Mouse (Mus musculus): Measurements from ENCODE around the gene Pglyrp1. TPM values are rescaled to one million over a fixed set of nuclear protein-coding genes. Genes with fewer than 3 reads are reported as not detected.

The Pglyrp1 gene
- polyA plus RNA-seq, 1 experiment from 2014 or later, result 2.8 TPM

DNA sequence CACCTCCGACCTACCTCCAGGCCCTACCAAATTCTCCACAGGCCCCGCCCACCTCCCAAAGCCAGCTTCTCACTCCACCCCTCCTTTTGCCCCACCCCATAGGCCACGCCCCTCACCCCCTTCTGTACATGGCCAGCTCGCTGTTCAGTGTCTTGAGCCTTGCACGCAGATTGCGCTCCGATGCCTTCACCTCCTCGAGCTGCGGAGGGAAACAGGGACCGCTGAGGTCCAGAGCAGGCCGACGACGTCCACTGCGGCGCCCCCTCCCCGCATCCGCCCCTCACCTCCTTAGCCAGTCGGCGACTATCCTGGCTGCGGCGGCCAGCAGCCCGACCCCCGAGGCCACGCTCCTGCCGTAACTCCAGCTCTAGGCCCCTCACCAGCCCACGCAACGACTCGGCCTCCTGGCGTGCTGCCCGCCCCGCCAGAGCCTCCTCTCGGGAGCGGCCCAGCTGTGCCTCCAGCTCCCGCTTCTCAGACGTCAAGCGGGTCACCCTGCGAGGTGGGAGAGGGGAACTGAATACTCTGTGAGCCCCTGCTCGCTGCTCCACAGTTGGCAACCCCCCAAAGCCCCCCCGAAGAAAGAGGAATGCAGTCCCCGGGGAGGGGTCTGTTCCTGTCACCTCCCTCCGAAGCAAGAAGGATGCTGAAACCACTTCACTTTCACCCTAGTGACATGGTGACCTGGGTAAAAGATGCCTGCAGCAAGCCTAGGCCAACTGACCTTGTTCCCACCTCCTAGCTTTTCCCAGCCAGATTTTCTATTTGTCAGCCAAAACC is 22.7 kb downstream of the Pglyrp1 start:
- Histone ChIP-seq H3K9ac (ENCODE audit: low read depth, low read length) (peak overlapping the region; percentile 50), H3K4me1 (replicated peaks; ENCODE audit: control insufficient read depth, insufficient read depth, low read length) (peaks cover 5% of the 10 kb centered on the region; the same call in 1 of the 2 replicates), H3K36me3 (ENCODE audit: control insufficient read depth, insufficient read depth, low read length) (no peaks in the 10 kb centered on the region), H3K4me2 (replicated peaks; ENCODE audit: low read depth, low read length) (peak overlapping the region; percentile 65), H3K27ac (ENCODE audit: low read depth, low read length) (no peak overlapping the region), H3K9me3 (ENCODE audit: control insufficient read depth, low read length) (no peaks in the 10 kb centered on the region), H3K27me3 (ENCODE audit: control insufficient read depth, insufficient read depth, low read length) (peaks cover 7% of the 10 kb centered on the region; the same call in 1 of the 2 replicates), H3K4me3 (ENCODE audit: low read depth, low read length) (peak overlapping the region; percentile 30)
- ATAC-seq (ENCODE audit: low FRiP score), result peak; percentile 41; the same call in 1 of the 2 replicates
- WGBS, result 2% methylated on average over 41 of the region's 41 CpGs
- DNase-seq (ENCODE audit: low spot score), result peak; percentile 69

DNA sequence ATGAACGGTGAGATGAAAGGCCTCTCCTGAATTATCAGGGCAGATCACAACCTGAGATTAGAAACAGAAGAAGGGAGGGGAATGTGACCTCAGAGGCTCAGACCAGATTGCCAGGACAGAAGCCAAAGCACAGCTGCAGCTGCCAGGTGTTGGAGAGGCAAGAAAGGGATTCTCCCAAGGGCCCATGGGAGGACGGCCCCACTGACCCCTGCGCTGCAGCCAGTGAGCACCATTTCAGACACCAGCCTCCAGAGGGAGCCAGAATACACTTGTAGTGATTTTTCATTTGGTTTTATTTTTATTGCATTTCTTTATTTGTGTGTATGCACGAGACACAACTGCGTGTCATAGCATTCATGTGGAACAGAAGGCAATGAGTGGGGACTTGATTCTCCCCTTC is 25.4 kb downstream of the Pglyrp1 start:
- H3K4me1 ChIP-seq (replicated peaks; ENCODE audit: control insufficient read depth, insufficient read depth, low read length), result peaks cover 5% of the 10 kb centered on the region; the same call in 1 of the 2 replicates
- no peak overlapping the region for H3K4me2 ChIP-seq (replicated peaks; ENCODE audit: low read depth, low read length)
- H3K9me3 ChIP-seq (ENCODE audit: control insufficient read depth, low read length), result no peaks in the 10 kb centered on the region
- no peak overlapping the region for H3K4me3 ChIP-seq (ENCODE audit: low read depth, low read length)
- peak; percentile 68 for DNase-seq (ENCODE audit: low spot score)
- H3K9ac ChIP-seq (ENCODE audit: low read depth, low read length), result no peak overlapping the region
- 42% methylated on average over 5 of the region's 5 CpGs for WGBS
- H3K27me3 ChIP-seq (ENCODE audit: control insufficient read depth, insufficient read depth, low read length), result peaks cover 7% of the 10 kb centered on the region; the same call in 1 of the 2 replicates
- no peak overlapping the region for H3K27ac ChIP-seq (ENCODE audit: low read depth, low read length)
- no peak for ATAC-seq (ENCODE audit: low FRiP score)
- H3K36me3 ChIP-seq (ENCODE audit: control insufficient read depth, insufficient read depth, low read length), result no peaks in the 10 kb centered on the region

DNA sequence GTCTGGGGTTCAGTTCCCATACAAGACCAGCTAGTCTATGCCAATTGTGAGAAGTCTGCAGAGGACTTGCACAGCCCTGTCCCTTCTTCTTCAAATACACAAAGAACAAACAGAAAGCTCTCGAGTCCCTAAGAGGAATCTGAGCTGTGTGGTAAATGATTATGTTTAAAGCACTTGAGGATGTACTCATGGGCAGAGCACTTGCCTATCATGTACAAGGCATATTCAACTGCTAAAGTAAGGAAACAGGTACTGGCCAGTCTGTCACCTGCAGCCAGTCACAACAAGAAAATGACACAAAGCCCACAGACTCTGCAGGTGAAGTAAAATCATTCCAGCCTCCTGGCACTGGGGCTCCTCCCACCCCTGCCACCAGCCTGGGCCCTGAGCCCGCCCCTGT is 29.4 kb downstream of the Pglyrp1 start:
- ATAC-seq (ENCODE audit: low FRiP score), result no peak

DNA sequence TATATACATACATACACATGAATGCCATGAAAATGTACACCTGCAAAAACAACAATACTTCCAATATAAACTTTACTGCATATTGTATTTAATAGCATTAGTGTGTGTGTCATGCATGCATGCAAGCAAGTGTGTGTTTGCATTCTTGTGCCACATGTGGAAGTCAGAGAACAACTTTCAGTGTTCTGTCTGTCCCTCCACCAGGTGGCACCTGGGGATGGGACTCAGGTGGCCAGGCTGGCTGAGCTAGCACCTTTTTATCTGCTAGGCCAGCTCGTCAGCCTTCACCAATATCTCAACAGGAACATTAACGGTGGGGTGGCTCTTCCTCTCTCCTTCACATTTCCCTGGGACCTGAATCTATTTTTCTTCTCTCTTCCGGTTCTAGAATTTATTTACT is 31.4 kb downstream of the Pglyrp1 start:
- Histone ChIP-seq H3K4me2 (replicated peaks; ENCODE audit: low read depth, low read length) (no peak overlapping the region), H3K27ac (ENCODE audit: low read depth, low read length) (no peak overlapping the region), H3K9ac (ENCODE audit: low read depth, low read length) (no peak overlapping the region), H3K27me3 (ENCODE audit: control insufficient read depth, insufficient read depth, low read length) (no peaks in the 10 kb centered on the region), H3K9me3 (ENCODE audit: control insufficient read depth, low read length) (no peaks in the 10 kb centered on the region), H3K4me3 (ENCODE audit: low read depth, low read length) (no peak overlapping the region), H3K36me3 (ENCODE audit: control insufficient read depth, insufficient read depth, low read length) (no peaks in the 10 kb centered on the region), H3K4me1 (replicated peaks; ENCODE audit: control insufficient read depth, insufficient read depth, low read length) (no peaks in the 10 kb centered on the region)
- 77% methylated on average over 3 of the region's 3 CpGs for whole genome bisulfite sequencing
- DNase-seq (ENCODE audit: low spot score) (no peak), ATAC-seq (ENCODE audit: low FRiP score) (no peak)

More for the DNA sequence above, 29.4 kb downstream of the Pglyrp1 start:
- no peaks in the 10 kb centered on the region for H3K4me1 ChIP-seq (replicated peaks; ENCODE audit: control insufficient read depth, insufficient read depth, low read length)
- no peak overlapping the region for H3K4me2 ChIP-seq (replicated peaks; ENCODE audit: low read depth, low read length)
- no peak overlapping the region for H3K4me3 ChIP-seq (ENCODE audit: low read depth, low read length)
- WGBS, result 88% methylated on average over 2 of the region's 2 CpGs
- no peaks in the 10 kb centered on the region for H3K9me3 ChIP-seq (ENCODE audit: control insufficient read depth, low read length)
- no peak overlapping the region for H3K27ac ChIP-seq (ENCODE audit: low read depth, low read length)
- DNase-seq (ENCODE audit: low spot score), result no peak
- no peak overlapping the region for H3K9ac ChIP-seq (ENCODE audit: low read depth, low read length)
- no peaks in the 10 kb centered on the region for H3K36me3 ChIP-seq (ENCODE audit: control insufficient read depth, insufficient read depth, low read length)
- H3K27me3 ChIP-seq (ENCODE audit: control insufficient read depth, insufficient read depth, low read length), result no peaks in the 10 kb centered on the region

- DNase-seq (ENCODE audit: low spot score) (no peak), ATAC-seq (ENCODE audit: low FRiP score) (no peak)
- Histone ChIP-seq H3K9ac (ENCODE audit: low read depth, low read length) (no peak overlapping the region), H3K27ac (ENCODE audit: low read depth, low read length) (no peak overlapping the region), H3K4me2 (replicated peaks; ENCODE audit: low read depth, low read length) (no peak overlapping the region), H3K36me3 (ENCODE audit: control insufficient read depth, insufficient read depth, low read length) (no peaks in the 10 kb centered on the region), H3K4me1 (replicated peaks; ENCODE audit: control insufficient read depth, insufficient read depth, low read length) (0 out of 2 replicates have a peak, but pooled peaks cover 5% of the 10 kb centered on the region), H3K9me3 (ENCODE audit: control insufficient read depth, low read length) (no peaks in the 10 kb centered on the region), H3K4me3 (ENCODE audit: low read depth, low read length) (no peak overlapping the region), H3K27me3 (ENCODE audit: control insufficient read depth, insufficient read depth, low read length) (no peaks in the 10 kb centered on the region)
- 86% methylated on average over 3 of the region's 3 CpGs for WGBS
Observed at GRCm38 (mm10) chr7:18904971-18905370, 33.8 kb downstream of the Pglyrp1 start.

GRCm38 (mm10) chr7:18909797-18910196 is 38.7 kb downstream of the Pglyrp1 start:
- Histone ChIP-seq H3K4me3 (ENCODE audit: low read depth, low read length) (peak overlapping the region; percentile 82), H3K4me2 (replicated peaks; ENCODE audit: low read depth, low read length) (peak overlapping the region; percentile 60), H3K36me3 (ENCODE audit: control insufficient read depth, insufficient read depth, low read length) (no peaks in the 10 kb centered on the region), H3K4me1 (replicated peaks; ENCODE audit: control insufficient read depth, insufficient read depth, low read length) (0 out of 2 replicates have a peak, but pooled peaks cover 5% of the 10 kb centered on the region), H3K27ac (ENCODE audit: low read depth, low read length) (no peak overlapping the region), H3K9me3 (ENCODE audit: control insufficient read depth, low read length) (no peaks in the 10 kb centered on the region), H3K9ac (ENCODE audit: low read depth, low read length) (peak overlapping the region; percentile 59), H3K27me3 (ENCODE audit: control insufficient read depth, insufficient read depth, low read length) (no peaks in the 10 kb centered on the region)
- 10% methylated on average over 17 of the region's 17 CpGs for WGBS
- DNase-seq (ENCODE audit: low spot score), result no peak
- ATAC-seq (ENCODE audit: low FRiP score), result peak; percentile 28

DNA sequence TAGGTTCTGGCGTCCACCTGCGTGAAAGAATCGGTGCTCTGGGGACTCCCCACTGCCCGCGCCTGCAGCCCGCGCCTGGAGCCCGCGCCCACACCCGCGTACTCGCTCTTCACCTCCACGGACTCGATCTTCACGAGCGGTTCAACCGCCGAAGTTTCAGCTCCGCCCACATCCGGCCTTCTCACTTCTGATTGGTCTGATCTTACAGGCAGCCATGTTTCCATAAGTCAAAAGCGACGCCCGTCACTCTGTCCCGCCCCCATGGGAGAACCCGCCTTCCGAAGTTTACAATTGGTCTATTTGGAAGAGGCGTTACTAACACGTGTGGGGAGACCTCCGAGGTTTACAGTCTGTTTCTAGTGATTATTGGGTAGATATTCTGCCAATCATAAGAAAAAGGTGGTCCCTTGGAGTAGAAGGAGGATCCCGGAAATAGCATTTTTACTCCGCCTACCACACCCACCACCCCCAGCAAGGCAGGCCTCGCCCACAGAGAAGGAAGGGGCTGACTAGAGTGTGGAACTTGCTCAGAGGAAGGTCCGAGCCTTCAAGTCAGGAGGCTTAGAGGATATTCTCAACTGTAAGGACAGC is 39.2 kb downstream of the Pglyrp1 start, which contains the start of gene Ccdc61:
TSS of gene Ccdc61 (minus strand) at position 175 of the 591 bp plus-strand sequence.
- Histone ChIP-seq H3K4me3 (ENCODE audit: low read depth, low read length) (peak within 1 kb of the TSS; percentile 82), H3K27ac (ENCODE audit: low read depth, low read length) (0 out of 2 replicates have a peak within 1 kb of the TSS, but pooled peaks have one; percentile 7), H3K4me1 (replicated peaks; ENCODE audit: control insufficient read depth, insufficient read depth, low read length) (0 out of 2 replicates have a peak, but pooled peaks cover 5% of the 10 kb centered on the region), H3K9me3 (ENCODE audit: control insufficient read depth, low read length) (no peaks in the 10 kb centered on the region), H3K36me3 (ENCODE audit: control insufficient read depth, insufficient read depth, low read length) (no peaks in the 10 kb centered on the region), H3K4me2 (replicated peaks; ENCODE audit: low read depth, low read length) (peak within 1 kb of the TSS; percentile 60), H3K27me3 (ENCODE audit: control insufficient read depth, insufficient read depth, low read length) (no peaks in the 10 kb centered on the region), H3K9ac (ENCODE audit: low read depth, low read length) (peak within 1 kb of the TSS; percentile 59)
- WGBS, result 0% methylated on average over 33 of the region's 33 CpGs
- DNase-seq (ENCODE audit: low spot score), result peak; percentile 97
- ATAC-seq (ENCODE audit: low FRiP score), result peak; percentile 99

GRCm38 (mm10) chr7:18916254-18916653 is 45.1 kb downstream of the Pglyrp1 start:
- Histone ChIP-seq H3K27ac (ENCODE audit: low read depth, low read length) (no peak overlapping the region), H3K4me2 (replicated peaks; ENCODE audit: low read depth, low read length) (no peak overlapping the region), H3K4me1 (replicated peaks; ENCODE audit: control insufficient read depth, insufficient read depth, low read length) (peaks cover 2% of the 10 kb centered on the region; the same call in 1 of the 2 replicates), H3K4me3 (ENCODE audit: low read depth, low read length) (no peak overlapping the region), H3K27me3 (ENCODE audit: control insufficient read depth, insufficient read depth, low read length) (no peaks in the 10 kb centered on the region), H3K9me3 (ENCODE audit: control insufficient read depth, low read length) (no peaks in the 10 kb centered on the region), H3K9ac (ENCODE audit: low read depth, low read length) (no peak overlapping the region), H3K36me3 (ENCODE audit: control insufficient read depth, insufficient read depth, low read length) (no peaks in the 10 kb centered on the region)
- no peak for ATAC-seq (ENCODE audit: low FRiP score)
- DNase-seq (ENCODE audit: low spot score), result no peak
- 67% methylated on average over 4 of the region's 4 CpGs for WGBS
